Mouse (Mus musculus): ENCODE measurements around the gene Vax2. TPM values are rescaled to one million over a fixed set of nuclear protein-coding genes. Genes with fewer than 3 reads are reported as not detected.

Vax2 gene
- 0.19 and 1.1 TPM in 2 replicates for polyA plus RNA-seq (2012; ENCODE audit: low replicate concordance)

GRCm38 (mm10) chr6:83711067-83711675 lies at the start of gene Vax2:
Vax2 (plus strand) TSS chr6:83711264.

DNA sequence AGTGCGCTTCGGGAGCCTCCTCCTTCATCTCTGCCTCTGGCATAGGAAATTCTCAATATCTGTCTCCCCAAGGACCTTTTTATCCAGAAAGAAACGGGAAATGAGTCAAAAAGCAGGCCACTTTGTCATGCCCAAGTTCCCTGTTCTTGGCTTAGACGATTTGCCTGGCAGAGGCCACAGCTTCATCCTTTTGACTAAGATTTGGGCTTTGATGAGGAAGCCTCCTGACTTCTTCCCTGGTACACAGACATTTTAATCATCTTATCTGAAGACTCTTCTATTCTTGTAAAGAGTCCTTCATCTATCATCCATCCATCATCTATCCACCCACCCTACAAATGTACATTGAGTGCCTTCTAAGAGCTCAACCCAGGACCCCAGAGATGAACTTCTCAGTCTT lies 33.3 kb upstream of the Vax2 start, which contains the start of gene Cd207:
TSS of gene Cd207 (minus strand) at position 101 of the 400 bp plus-strand sequence.

DNA sequence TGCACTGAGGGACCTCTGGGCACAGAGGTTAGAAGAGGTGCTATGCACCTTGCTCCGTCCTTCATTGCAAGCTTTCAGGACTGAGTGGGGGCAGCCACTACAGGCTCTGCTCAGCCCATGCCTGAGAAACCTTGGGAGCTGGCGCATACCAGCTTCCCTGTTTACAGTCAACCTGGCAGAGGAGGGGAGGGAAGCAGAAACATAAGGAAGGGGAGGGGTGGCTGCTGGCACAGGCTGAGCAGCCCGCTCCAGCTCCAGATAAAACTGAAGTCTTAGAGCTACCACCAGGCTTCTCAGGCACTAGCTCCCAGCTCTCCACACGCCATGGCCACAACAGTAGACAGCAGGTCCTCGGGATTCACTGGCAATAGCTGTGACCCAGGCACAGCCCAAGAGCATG lies 31.7 kb downstream of the Vax2 start, which contains the start of gene Atp6v1b1:
TSS of gene Atp6v1b1 (plus strand) at position 230 of the 400 bp plus-strand sequence.

GRCm38 (mm10) chr6:83762344-83762743 lies 51.3 kb downstream of the Vax2 start, which contains the start of gene Ankrd53:
Ankrd53 (plus strand) TSS chr6:83762644.

DNA sequence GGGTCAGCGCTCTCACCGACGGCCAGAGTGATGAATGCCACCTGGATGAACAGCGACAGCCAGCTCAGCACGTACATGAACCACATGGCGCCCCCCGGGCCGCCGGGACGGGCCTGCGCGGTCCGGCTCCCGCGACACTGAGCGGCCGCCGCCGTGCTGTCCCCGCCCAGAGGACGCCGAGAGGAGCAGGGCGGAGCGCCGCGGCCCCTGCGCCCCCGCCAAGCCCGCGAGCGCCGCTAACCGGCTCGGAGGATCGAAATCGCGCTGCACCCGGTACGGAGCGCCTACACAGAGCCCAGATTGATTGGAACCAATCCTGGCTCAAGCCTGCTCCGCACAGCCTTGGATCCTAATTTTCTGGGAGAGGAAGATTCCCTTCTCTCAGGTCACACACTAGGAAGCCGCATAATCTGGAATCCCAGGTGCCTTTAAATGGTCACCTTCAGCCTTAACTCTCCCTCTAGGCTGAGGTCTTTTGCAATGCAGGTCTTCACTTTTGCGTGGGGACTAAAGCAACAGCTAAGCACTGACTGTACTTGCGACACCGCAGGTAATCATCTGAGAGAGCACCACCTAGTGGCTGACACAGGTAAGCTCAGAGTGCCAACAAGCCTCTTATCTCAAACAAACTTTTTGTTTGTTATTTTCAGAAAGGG lies 64.7 kb downstream of the Vax2 start, which contains the start of gene Tex261:
TSS of gene Tex261 (minus strand) at position 176 of the 656 bp plus-strand sequence.

Other genes with a start within 250 kb of the Vax2 start
- 35.0 and 38.2 TPM in 2 replicates for gene Dguok, start 204.3 kb upstream of the Vax2 start, polyA plus RNA-seq (2012; ENCODE audit: low replicate concordance)
- gene Actg2, start 175.0 kb upstream of the Vax2 start, polyA plus RNA-seq (2012; ENCODE audit: low replicate concordance), result 0.36 TPM in 1 of 2 replicates, not detected in the other
- gene Stambp, start 138.5 kb upstream of the Vax2 start, polyA plus RNA-seq (2012; ENCODE audit: low replicate concordance), result 1.6 and 1.9 TPM in 2 replicates
- gene Clec4f, start 55.1 kb upstream of the Vax2 start, polyA plus RNA-seq (2012; ENCODE audit: low replicate concordance), result not detected in 2 replicates
- gene Cd207, start 33.4 kb upstream of the Vax2 start, polyA plus RNA-seq (2012; ENCODE audit: low replicate concordance), result 0.26 and 0.37 TPM in 2 replicates
- not detected in 2 replicates for gene Atp6v1b1, start 31.7 kb downstream of the Vax2 start, polyA plus RNA-seq (2012; ENCODE audit: low replicate concordance)
- not detected in 2 replicates for gene Ankrd53, start 51.4 kb downstream of the Vax2 start, polyA plus RNA-seq (2012; ENCODE audit: low replicate concordance)
- gene Tex261, start 64.5 kb downstream of the Vax2 start, polyA plus RNA-seq (2012; ENCODE audit: low replicate concordance), result 32.4 and 46.9 TPM in 2 replicates
- 9.0 and 15.9 TPM in 2 replicates for gene Nagk, start 83.7 kb downstream of the Vax2 start, polyA plus RNA-seq (2012; ENCODE audit: low replicate concordance)
- 11.2 and 23.5 TPM in 2 replicates for gene Paip2b, start 120.5 kb downstream of the Vax2 start, polyA plus RNA-seq (2012; ENCODE audit: low replicate concordance)
- 13.8 and 14.8 TPM in 2 replicates for gene Zfp638, start 155.8 kb downstream of the Vax2 start, polyA plus RNA-seq (2012; ENCODE audit: low replicate concordance)

All from hematopoietic multipotent progenitor cell, adult 10-12 weeks (in vitro differentiated cells).